Mouse (Mus musculus) heart, postnatal 14 days (tissue): Measurements from ENCODE around the gene Tmem72. TPM values are rescaled to one million over a fixed set of nuclear protein-coding genes. Genes with fewer than 3 reads are reported as not detected.

ENCODE experiments used
- microRNA-seq, 2 experiments: library from miRNA; unstranded; fragments of <30 nt; microRNA quantifications; one replicate each; pipeline ENCODE4 v1.2.0; 2021 to 2022
- total RNA-seq, 2 experiments: library from RNA; stranded (reverse); gene quantifications; 2 replicates each; pipeline ENCODE4 v1.2.3; 2021

The Tmem72 gene
- total RNA-seq, 2 experiments from 2014 or later, result 0.02 to 0.05 TPM

Small RNAs within 50 kb of the gene (microRNA-seq; reads per million reads assigned to microRNA genes)
- 0 to 0.54 reads per million in 2 experiments for gene Mir7043

Other genes with a start within 250 kb of the Tmem72 start
- not detected for gene Olfr211, start 227.8 kb downstream of the Tmem72 start, total RNA-seq
- gene Olfr212, start 210.4 kb downstream of the Tmem72 start, total RNA-seq, result not detected
- gene Olfr213, start 178.5 kb downstream of the Tmem72 start, total RNA-seq, result not detected
- 1 to 10 TPM; 1.7 to 1.9 TPM for gene Gm5580, start 165.8 kb downstream of the Tmem72 start, total RNA-seq
- not detected for gene Olfr214, start 162.7 kb downstream of the Tmem72 start, total RNA-seq
- gene Olfr215, start 132.7 kb downstream of the Tmem72 start, total RNA-seq, result not detected
- 10 to 100 TPM; 28.9 to 29.5 TPM for gene Zfp422, start 87.9 kb downstream of the Tmem72 start, total RNA-seq
- gene Depp1, start 66.3 kb downstream of the Tmem72 start, total RNA-seq, result 100 to 1,000 TPM in 1 of 2 experiments, 10 to 100 TPM in 1; 99.4 to 129 TPM
- 1 to 10 TPM; 7.7 TPM for gene Rassf4, start 43.0 kb downstream of the Tmem72 start, total RNA-seq